Mouse (Mus musculus) forebrain, embryonic 14.5 days (tissue): ENCODE measurements around the gene Naip5. TPM values are rescaled to one million over a fixed set of nuclear protein-coding genes. Genes with fewer than 3 reads are reported as not detected.

Experiments
- polyA plus RNA-seq: library from polyadenylated mRNA; unstranded; fragments of >200 nt; fragmentation: Nextera tagmentation; extraction: Ambion mirVana; gene quantifications from 2 replicates; pipeline ENCODE4 v1.2.1, GENCODE M21; 2014

The Naip5 gene
- polyA plus RNA-seq, 1 experiment from 2014 or later: 0.03 TPM

Other genes with a start within 250 kb of the Naip5 start
- gene Mccc2, start 230.7 kb downstream of the Naip5 start, polyA plus RNA-seq: 37.5 and 38.7 TPM in 2 replicates
- 18.0 and 24.1 TPM in 2 replicates for gene Bdp1, start 142.3 kb downstream of the Naip5 start, polyA plus RNA-seq
- 409 and 411 TPM in 2 replicates for gene Serf1, start 138.3 kb downstream of the Naip5 start, polyA plus RNA-seq
- 57.0 and 61.0 TPM in 2 replicates for gene Smn1, start 121.5 kb downstream of the Naip5 start, polyA plus RNA-seq
- gene Naip2, start 44.2 kb downstream of the Naip5 start, polyA plus RNA-seq: 0.13 and 0.15 TPM in 2 replicates
- gene Naip6, start 71.4 kb upstream of the Naip5 start, polyA plus RNA-seq: not detected in 2 replicates
- not detected in 2 replicates for gene Naip1, start 206.5 kb upstream of the Naip5 start, polyA plus RNA-seq
- 63.0 and 64.8 TPM in 2 replicates for gene Gtf2h2, start 246.3 kb upstream of the Naip5 start, polyA plus RNA-seq